Mouse (Mus musculus) adrenal gland, adult (tissue): ENCODE measurements at regions not wholly inside any gene's neighbourhood (a gene's known extent, or its start where the extent isn't known, plus 50 kb on each side); places are given as distances from the start of the nearest gene placed in this dataset.
"Not testable (repeated sequence)": the region's sequence is repeated elsewhere in the genome, so short reads cannot be mapped to it uniquely, and the experiment has no call there.

Source experiments
- DNase-seq, 2 experiments: peaks; one replicate each; pipeline ENCODE4 v3.0.0; 2022 to 2023; ENCODE audit warnings: low spot score in 1 of 2; ENCODE audit not compliant: inconsistent age in 2 of 2

- no peak for DNase-seq
These were observed 76.9 kb downstream of the Cpn2 start for GRCm38 (mm10) chr16:30190351-30190750.

DNA sequence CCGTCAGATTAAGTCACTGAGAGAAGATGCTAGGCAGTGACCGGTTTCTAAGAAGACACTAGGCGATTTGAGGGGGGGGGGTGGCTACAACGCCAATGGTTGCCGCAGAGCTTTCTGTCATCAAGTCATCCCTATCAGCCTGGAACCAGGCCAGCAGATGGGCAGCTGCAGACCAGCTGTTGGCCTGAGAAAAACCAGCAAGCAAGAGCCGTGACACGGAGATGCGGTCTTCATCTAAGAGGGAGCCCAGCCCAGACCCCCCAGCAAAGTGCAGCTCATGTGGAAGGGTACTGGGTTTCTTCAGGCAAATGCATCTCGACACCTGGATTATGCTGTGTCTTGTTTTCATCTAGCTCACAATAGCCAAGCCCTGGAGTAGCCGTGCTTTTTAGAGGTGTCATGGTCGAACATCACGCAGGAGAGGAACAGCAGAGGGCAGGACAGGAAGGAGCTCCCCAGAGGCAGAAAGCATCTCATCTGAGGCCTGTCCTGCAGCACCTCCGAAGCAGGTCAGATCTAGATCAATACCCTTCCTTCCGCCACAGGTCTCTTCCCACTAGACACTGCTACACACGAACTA, 76.3 kb downstream of the Cpn2 start:
- no peak for DNase-seq

GRCm38 (mm10) chr16:30193294-30194261, 73.7 kb downstream of the Cpn2 start:
- peak; percentile 68 to 81 for DNase-seq

- DNase-seq: no peak
These were observed 72.5 kb downstream of the Cpn2 start for GRCm38 (mm10) chr16:30194836-30195235.

- DNase-seq: not testable (repeated sequence)
These were observed 71.4 kb downstream of the Cpn2 start for GRCm38 (mm10) chr16:30195859-30196258.

- no peak for DNase-seq
These were observed 69.9 kb downstream of the Cpn2 start for GRCm38 (mm10) chr16:30197351-30197750.

- DNase-seq: no peak
These were observed 67.5 kb downstream of the Cpn2 start for GRCm38 (mm10) chr16:30199836-30200235.

DNA sequence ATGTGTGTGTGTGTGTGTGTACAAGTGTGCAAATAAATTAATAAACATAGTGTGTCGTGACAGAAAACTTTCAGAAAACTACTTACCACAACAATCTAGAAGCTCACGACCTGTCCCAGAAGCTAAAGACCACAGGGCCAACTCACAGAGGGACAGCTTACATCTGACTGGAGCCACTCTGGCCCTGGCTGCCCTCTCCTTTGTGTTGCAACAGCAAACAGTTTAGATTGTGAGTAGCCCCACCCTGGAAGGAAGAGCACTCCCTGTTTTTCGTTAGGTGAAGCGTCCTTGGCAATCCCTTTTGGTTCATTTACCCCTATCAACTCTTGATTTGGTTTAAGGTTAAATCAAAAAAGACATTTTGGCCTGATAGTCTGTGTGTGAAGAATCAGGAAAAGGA, 63.2 kb downstream of the Cpn2 start:
- DNase-seq: no peak

DNA sequence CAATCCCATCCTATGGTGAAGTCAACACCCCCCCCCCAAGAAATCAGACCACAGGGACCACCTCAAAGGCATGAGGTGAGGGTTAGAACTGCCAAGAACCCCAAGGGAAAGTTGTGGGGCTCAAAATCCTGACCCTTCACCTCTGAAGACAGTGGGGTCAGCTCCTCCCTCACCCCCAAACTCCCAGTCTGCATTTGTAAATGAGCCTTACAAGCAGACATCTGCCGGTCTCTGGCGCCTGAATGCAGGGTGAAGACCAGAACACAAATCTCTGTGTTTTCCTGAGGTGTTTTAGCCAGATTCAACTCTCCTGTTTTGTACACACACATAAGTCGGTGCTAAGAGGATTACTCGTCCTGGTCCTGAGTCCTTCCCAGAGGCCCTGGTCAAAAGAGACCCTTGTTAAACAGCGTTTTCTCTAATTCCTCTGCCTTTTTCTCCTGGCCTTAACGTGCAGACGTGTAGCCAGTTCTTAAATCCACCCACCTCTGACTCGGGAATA, 61.9 kb downstream of the Cpn2 start:
- DNase-seq: no peak

DNA sequence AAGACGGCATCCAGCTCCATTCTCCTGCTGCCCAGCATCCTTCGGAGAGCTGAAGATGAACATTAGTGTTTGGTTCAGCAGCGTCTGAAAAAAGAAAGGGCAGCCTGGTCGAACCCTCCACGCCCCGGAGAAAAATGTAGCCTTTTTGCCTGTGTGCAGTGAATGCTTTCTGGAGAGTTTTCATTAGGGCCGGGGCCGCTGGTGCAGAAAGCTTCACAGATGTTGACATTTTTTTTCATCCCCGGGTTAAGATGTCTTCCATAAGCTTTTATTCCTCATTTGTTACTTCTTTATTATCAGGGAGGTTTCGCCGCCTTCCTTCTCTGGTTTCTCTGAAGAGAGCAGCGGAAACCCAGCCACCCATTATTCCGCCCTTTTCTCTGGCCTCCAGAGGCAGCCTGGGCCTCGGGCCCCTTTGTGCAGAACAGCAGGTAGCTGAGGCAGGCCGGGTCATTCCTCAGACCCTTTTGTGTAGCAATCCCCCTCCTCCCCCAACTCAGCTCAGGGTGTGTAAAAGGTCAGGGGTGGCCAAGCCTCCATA, 61.4 kb downstream of the Cpn2 start:
- DNase-seq: no peak
